Mouse (Mus musculus): ENCODE data around the gene Ten1. TPM values are rescaled to one million over a fixed set of nuclear protein-coding genes. Genes with fewer than 3 reads are reported as not detected.

The Ten1 gene
- total RNA-seq, 2 experiments from 2014 or later: 17.8 to 24.4 TPM

GRCm38 (mm10) chr11:116237742-116238395, 39.2 kb downstream of the Ten1 start, which contains the start of gene Evpl:
Gene Evpl, minus strand, starts transcription at chr11:116238077.
- DNase-seq: peak; percentile 74

GRCm38 (mm10) chr11:116239797-116240196, 41.1 kb downstream of the Ten1 start:
- no peak for DNase-seq

DNA sequence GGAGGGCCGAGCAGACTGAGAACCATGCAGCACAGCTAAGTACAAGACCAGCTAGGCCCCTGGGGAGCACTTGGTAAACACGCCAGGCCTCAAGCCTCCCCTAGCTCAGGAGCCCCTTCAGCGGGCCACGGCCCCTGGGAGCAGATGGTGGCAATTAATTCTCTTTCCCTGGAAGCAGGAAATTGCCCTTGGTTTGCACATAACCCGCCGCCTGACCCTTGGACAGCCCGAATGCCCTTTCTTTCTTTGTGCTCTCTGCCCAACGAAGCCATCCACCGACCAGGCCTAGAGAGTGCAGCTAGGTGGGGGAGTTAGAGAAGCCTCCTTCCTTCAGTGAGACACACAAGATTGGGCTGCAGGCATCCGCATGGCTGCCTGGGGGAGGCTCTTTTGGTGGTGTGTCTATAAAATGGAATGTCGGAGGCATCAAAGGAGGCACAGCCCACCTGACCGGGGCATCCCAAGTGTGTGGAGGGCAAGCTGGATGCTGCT, 43.1 kb downstream of the Ten1 start:
- DNase-seq: no peak

DNA sequence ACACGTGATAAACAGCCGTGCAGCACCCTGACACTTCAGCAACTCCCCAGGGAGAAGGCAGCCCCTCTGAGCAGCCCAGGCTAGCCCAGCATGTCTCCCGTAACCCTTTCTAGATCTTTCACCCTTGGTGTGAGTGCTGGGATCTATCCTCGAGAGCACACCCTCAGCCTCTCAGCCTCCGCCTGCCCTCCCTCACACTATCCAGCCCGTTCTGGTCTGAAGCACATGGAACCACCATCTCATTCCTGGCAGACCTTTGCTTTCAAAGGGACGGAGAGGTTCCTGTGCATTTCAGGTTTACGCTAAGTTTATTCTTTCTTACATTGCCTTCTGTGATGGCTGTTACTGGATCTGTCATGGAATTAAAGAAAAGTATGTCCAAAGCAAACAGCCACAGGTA, 45.9 kb downstream of the Ten1 start:
- DNase-seq: no peak

DNA sequence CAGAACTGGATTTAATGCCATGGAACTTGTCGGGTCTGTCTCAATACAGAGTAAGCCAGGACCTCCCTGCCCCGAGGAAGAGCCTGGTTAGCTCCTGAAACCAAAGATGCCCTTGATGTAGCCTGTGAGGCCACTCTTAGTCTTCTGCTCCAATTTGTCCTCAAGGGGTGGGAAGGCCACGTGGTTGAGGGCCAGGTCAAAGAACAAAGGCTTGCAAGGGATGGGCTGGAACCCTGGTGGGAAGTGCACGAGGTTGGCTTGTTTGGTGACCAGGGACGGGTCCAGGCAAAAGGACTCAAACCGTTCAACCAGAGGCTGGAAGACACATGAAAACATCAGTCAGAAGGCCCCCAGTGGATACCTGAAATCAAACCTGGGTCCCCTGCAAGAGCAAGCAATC, 47.0 kb downstream of the Ten1 start:
- DNase-seq: no peak

GRCm38 (mm10) chr11:116247502-116248222, 49.0 kb downstream of the Ten1 start:
- no peak for DNase-seq

GRCm38 (mm10) chr11:116250898-116251297, 52.2 kb downstream of the Ten1 start:
- no peak for DNase-seq

DNA sequence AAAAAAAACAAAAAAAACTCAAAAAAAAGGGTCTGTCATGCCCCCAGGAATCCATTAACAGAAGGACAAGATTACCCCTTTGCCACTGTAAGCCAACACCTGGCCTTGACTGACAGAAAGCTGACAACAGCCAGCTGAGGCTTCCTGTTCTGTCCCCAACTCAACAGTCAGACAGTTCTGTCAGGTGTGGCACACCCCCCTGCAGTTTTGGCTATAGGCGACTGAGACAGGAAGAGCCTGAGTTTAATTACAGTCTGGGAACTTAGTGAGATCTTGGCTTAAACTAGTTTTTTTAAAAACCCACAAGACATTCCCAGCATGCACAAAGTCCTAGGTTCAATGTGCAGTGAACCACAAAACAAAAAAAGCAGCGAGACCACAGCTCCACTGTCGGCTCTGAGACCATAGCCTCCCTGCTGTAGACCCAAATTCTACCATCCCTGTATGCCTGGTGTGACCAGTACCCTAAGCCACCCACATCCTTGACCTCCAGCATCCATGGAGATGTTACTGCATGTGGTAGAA, 54.5 kb downstream of the Ten1 start:
- DNase-seq: no peak

GRCm38 (mm10) chr11:116254627-116255026, 56.0 kb downstream of the Ten1 start:
- no peak for DNase-seq

- DNase-seq: no peak
Measured at GRCm38 (mm10) chr11:116255090-116255981, 56.7 kb downstream of the Ten1 start.

DNA sequence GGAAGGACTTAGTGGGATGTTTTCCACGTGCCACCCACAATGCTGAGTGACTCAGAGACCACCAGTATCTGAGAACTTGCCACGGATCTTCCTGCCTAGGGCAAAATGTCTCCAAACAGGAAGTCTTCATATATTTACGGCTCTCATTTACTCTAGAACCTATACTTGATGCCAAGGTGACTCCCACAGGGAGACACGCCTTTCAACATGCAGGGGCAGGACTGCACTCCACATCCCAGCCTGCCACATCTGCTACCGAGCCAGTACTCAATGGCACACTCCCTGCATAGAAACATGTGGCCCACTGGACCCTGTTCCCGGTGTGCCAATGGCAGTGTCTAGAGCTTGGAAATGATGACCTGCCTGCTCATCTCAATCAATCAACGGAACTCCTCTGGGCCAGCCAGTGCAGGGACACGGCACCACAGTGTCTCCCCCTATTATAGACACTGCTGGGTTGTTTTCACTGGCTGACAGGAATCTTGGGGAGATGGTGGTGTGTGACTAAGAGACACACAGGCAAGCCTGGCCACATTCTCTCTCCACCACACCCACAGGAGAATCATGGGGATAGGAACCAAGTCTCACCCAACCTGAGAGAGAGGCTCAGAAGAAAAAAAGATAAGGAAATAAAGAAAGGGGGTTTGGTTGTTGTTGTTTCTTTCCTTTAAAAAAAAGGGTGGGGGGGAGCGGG, 57.5 kb downstream of the Ten1 start:
- no peak for DNase-seq

GRCm38 (mm10) chr11:116259461-116259860, 60.8 kb downstream of the Ten1 start:
- no peak for DNase-seq

- DNase-seq: no peak
Measured at GRCm38 (mm10) chr11:116260259-116260658, 61.6 kb downstream of the Ten1 start.

Other genes starting within 250 kb of the Ten1 start
- 1 to 10 TPM; 3.1 to 4.7 TPM for gene Itgb4, start 224.1 kb upstream of the Ten1 start, total RNA-seq (2021)
- gene Galk1, start 186.1 kb upstream of the Ten1 start, total RNA-seq (2021): 10 to 100 TPM; 67.0 to 90.6 TPM
- 100 to 1,000 TPM; 401 to 426 TPM for gene H3f3b, start 170.9 kb upstream of the Ten1 start, total RNA-seq (2021)
- 10 to 100 TPM; 21.0 to 26.0 TPM for gene Unk, start 168.5 kb upstream of the Ten1 start, total RNA-seq (2021)
- 1 to 10 TPM; 2.3 to 2.7 TPM for gene Unc13d, start 120.9 kb upstream of the Ten1 start, total RNA-seq (2021)
- gene Wbp2, start 111.9 kb upstream of the Ten1 start, total RNA-seq (2021): 100 to 1,000 TPM; 103 to 110 TPM
- gene Trim47, start 71.6 kb upstream of the Ten1 start, total RNA-seq (2021): 10 to 100 TPM; 23.2 to 24.5 TPM
- 1 to 10 TPM; 6.3 to 8.1 TPM for gene Trim65, start 67.7 kb upstream of the Ten1 start, total RNA-seq (2021)
- gene Mrpl38, start 60.0 kb upstream of the Ten1 start, total RNA-seq (2021): 10 to 100 TPM; 86.8 to 94.1 TPM
- 10 to 100 TPM; 26.5 to 34.4 TPM for gene Fbf1, start 30.7 kb upstream of the Ten1 start, total RNA-seq (2021)
- 100 to 1,000 TPM; 177 to 242 TPM for gene Acox1, start 190 bp downstream of the Ten1 start, total RNA-seq (2021)
- 1 to 10 TPM; 1.4 to 1.7 TPM for gene Evpl, start 39.2 kb downstream of the Ten1 start, total RNA-seq (2021)
- 10 to 100 TPM; 63.3 to 64.9 TPM for gene Srp68, start 75.4 kb downstream of the Ten1 start, total RNA-seq (2021)
- under 1 TPM; 0.15 to 0.36 TPM for gene Galr2, start 82.1 kb downstream of the Ten1 start, total RNA-seq (2021)
- 10 to 100 TPM; 57.0 to 70.2 TPM for gene Exoc7, start 108.4 kb downstream of the Ten1 start, total RNA-seq (2021)
- under 1 TPM; 0.18 to 0.30 TPM for gene Foxj1, start 136.5 kb downstream of the Ten1 start, total RNA-seq (2021)
- 10 to 100 TPM; 11.2 to 16.5 TPM for gene Rnf157, start 214.2 kb downstream of the Ten1 start, total RNA-seq (2021)
- 10 to 100 TPM; 47.9 to 51.1 TPM for gene Ubald2, start 235.2 kb downstream of the Ten1 start, total RNA-seq (2021)

All from adrenal gland, postnatal 10 days (tissue).